Mouse (Mus musculus): Measurements from ENCODE around the gene Gm4985.

Gene Gm4985

DNA sequence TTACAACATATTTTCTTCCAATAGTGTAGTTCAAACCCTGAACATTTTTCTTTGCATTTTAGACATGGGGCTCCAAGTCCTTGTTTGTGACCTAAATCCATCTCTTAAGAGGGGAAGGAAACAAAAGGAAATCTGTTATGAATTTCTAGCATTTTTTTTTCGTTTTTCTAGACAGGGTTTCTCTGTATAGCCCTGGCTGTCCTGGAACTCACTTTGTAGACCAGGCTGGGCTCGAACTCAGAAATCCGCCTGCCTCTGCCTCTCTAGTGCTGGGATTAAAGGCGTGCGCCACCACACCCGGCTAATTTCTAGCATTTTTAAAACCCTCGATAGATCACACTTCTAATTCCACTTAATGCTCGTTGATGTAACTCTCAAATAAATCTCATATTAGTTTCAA lies at the start of gene Gm4985:
Gm4985 (minus strand) TSS at position 101 of the 400 bp plus-strand sequence.
- in situ Hi-C loops (cut with MboI; ENCODE audit: low pct_unique_long_range_greater_than_20kb in 1 of 2, low sequenced_read_pairs in 2 of 2, unreplicated experiment in 1 of 2): loop anchor here in 1 of 2 experiments (25.0 kb wide), 2 partner anchors 122 to 128 kb away; no protein-coding TSS in a partner anchor

DNA sequence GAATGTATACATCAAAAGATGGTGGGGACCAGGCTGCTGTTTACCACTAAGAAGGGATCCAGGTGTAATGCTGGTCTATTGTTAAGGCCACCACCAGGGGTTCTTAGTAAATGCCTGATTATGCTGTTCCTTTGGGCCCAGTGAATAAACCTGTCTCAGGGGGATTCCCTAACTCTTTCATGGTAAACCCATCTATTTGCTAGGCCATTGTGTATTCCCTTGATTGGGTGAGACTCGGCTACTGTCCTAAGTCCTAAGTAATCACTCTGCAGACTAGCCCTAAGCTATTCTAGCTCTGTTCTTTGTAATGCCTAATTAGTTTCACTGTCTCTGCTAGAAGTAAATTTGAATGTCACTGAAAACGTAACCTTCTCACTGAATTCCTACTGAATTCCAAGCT lies 4.6 kb downstream of the Gm4985 start:
- in situ Hi-C loops (cut with MboI; ENCODE audit: low pct_unique_long_range_greater_than_20kb in 1 of 2, low sequenced_read_pairs in 2 of 2, unreplicated experiment in 1 of 2): loop anchor here in 1 of 2 experiments (25.0 kb wide), 2 partner anchors 117 to 133 kb away; no protein-coding TSS in a partner anchor
